Mouse (Mus musculus) cerebellum, postnatal 36 days (tissue): ENCODE measurements around the gene Hira.
"Not testable (repeated sequence)": the region's sequence is repeated elsewhere in the genome, so short reads cannot be mapped to it uniquely, and the experiment has no call there.

Source experiments
- DNase-seq, 2 experiments: peaks; one replicate each; pipeline ENCODE4 v3.0.0; 2021 to 2022; ENCODE audit warnings: mixed read lengths in 2 of 2

Hira gene

GRCm38 (mm10) chr16:18876442-18877308, at the start of gene Hira, which contains the start of gene Mrpl40:
Gene Hira (plus strand): TSS chr16:18877037.
Gene Mrpl40 (minus strand): TSS chr16:18876862.
- peak; percentile 93 to 94 for DNase-seq

- no peak for DNase-seq
Measured at GRCm38 (mm10) chr16:18828630-18829029, 48.2 kb upstream of the Hira start.

- DNase-seq, result no peak
Measured at GRCm38 (mm10) chr16:18829102-18829501, 47.7 kb upstream of the Hira start.

- DNase-seq, result no peak
Measured at GRCm38 (mm10) chr16:18833486-18833885, 43.4 kb upstream of the Hira start.

- DNase-seq, result no peak
Measured at GRCm38 (mm10) chr16:18836073-18836467, 40.8 kb upstream of the Hira start.

GRCm38 (mm10) chr16:18836468-18837208, 40.2 kb upstream of the Hira start, which contains the start of the genes 2510002D24Rik and Gm28539:
Gene 2510002D24Rik (plus strand): TSS chr16:18836578.
Gene Gm28539 (plus strand): TSS chr16:18836584.
- peak; percentile 97 to 99 for DNase-seq

- DNase-seq, result no peak
Measured at GRCm38 (mm10) chr16:18838346-18838745, 38.5 kb upstream of the Hira start.

- no peak for DNase-seq
Measured at GRCm38 (mm10) chr16:18846301-18846820, 30.5 kb upstream of the Hira start.

- DNase-seq, result not testable (repeated sequence)
Measured at GRCm38 (mm10) chr16:18849521-18850190, 27.2 kb upstream of the Hira start.

- DNase-seq, result peak; percentile 30 to 57
Measured at GRCm38 (mm10) chr16:18858551-18858950, 18.3 kb upstream of the Hira start.

- peak; percentile 25 to 26 for DNase-seq
Measured at GRCm38 (mm10) chr16:18860186-18860585, 16.7 kb upstream of the Hira start.

GRCm38 (mm10) chr16:18870495-18870894, 6.3 kb upstream of the Hira start:
- not testable (repeated sequence) for DNase-seq

GRCm38 (mm10) chr16:18876091-18876441, 771 bp upstream of the Hira start:
- DNase-seq, result no peak

GRCm38 (mm10) chr16:18877386-18878090, 701 bp downstream of the Hira start:
- DNase-seq, result peak; percentile 30 to 38

GRCm38 (mm10) chr16:18878091-18878720, 1.4 kb downstream of the Hira start:
- no peak for DNase-seq

GRCm38 (mm10) chr16:18884044-18884443, 7.2 kb downstream of the Hira start:
- no peak for DNase-seq

GRCm38 (mm10) chr16:18893840-18894372, 17.1 kb downstream of the Hira start:
- no peak for DNase-seq

GRCm38 (mm10) chr16:18895249-18895648, 18.4 kb downstream of the Hira start:
- no peak for DNase-seq

- no peak for DNase-seq
Measured at GRCm38 (mm10) chr16:18896429-18896828, 19.6 kb downstream of the Hira start.

GRCm38 (mm10) chr16:18905648-18906047, 28.8 kb downstream of the Hira start:
- DNase-seq, result no peak

GRCm38 (mm10) chr16:18916064-18916463, 39.2 kb downstream of the Hira start:
- no peak for DNase-seq
